Mouse (Mus musculus) 3T3-L1 (cell line): Measurements from ENCODE around the gene Kndc1.

Experiments
- DNase-seq: peaks from one replicate; pipeline ENCODE4 v3.0.0-alpha.2; 2015; ENCODE audit warnings: low read depth, low spot score

Gene Kndc1

DNA sequence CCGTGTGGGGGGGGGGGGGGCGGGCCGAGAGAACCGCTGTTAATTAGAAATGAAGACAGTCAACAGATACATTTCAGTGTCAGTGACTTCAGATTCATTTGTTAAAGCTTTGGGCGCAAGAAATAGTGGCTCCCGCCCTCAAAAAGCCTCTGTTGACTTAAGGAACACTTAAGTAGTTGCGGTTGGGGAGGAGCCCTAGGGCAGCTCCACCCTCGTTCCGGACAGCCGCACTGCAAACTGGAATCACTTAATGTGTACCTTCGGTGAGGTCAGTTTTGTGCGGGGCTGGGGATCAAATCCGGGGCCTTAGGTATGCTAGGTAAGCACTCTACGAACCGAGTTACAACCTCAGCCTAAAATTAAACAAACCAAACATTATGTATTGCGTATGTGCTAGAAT is 56.6 kb downstream of the Kndc1 start:
- DNase-seq: peak; percentile 37

GRCm38 (mm10) chr7:139951991-139952633 is 57.6 kb downstream of the Kndc1 start:
- DNase-seq: no peak

- no peak for DNase-seq
Observed at GRCm38 (mm10) chr7:139955505-139955904, 61.0 kb downstream of the Kndc1 start.

GRCm38 (mm10) chr7:139956658-139957057 is 62.2 kb downstream of the Kndc1 start:
- DNase-seq: no peak

GRCm38 (mm10) chr7:139957437-139957836 is 62.9 kb downstream of the Kndc1 start:
- DNase-seq: no peak

- DNase-seq: no peak
Observed at GRCm38 (mm10) chr7:139957958-139958357, 63.5 kb downstream of the Kndc1 start.

GRCm38 (mm10) chr7:139961141-139961540 is 66.6 kb downstream of the Kndc1 start:
- no peak for DNase-seq

DNA sequence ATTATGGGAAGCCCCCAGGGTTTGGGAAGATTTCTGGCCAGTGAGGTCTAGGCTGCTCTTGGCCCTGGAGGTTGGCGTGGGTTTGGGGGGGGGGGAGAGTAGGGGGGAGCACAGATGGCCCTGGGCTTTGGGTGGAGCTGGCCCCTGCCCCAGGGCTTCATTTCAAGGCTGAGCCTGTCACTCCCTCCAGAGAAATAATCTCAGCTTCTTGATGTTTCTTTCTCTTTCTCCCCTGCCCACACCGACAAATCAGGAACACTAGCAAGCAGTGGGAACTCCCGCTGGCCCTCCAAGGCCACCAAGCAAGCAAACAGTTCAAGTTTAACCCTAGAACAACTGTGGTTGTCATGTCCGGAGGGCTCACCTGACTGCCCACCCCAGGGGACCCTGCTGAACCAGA is 69.3 kb downstream of the Kndc1 start:
- DNase-seq: no peak

DNA sequence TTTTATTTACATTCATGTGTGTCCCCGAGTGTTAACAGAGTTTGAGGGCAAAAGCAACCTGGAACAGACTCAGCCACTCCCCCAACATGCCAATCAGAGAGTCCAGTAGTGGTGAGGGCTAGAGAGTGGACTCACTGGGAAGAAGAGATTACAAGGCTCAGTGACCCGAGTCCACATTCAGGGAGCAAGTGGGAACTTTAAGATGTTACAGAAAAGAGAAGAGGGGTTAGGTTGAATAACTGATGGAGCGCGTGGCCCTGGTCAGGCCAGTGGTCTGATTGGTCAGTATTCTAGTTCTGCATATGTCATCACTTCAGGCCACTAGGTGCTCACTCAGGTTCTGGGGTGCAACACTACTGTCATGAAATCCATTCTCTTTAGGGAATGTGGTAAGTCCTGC is 72.7 kb downstream of the Kndc1 start:
- no peak for DNase-seq

DNA sequence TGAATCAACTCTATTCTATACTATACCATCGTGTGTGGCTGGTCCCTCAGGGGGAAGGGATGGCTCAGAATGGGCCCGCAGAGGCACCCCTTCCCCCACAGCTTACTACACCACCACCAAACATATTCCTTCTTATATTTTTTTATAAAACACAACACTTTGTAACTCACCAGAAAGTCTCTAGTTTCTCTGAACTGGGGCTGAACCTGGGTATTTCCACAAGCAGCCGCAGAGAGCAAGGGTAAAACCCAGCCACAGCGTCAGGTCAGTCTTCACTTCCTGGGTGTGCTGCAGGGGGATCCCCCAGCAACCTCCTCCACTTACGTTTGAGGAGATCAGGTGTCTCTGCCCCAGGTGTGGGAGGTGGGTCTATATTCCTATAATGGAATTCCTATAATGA is 73.9 kb downstream of the Kndc1 start:
- DNase-seq: no peak

DNA sequence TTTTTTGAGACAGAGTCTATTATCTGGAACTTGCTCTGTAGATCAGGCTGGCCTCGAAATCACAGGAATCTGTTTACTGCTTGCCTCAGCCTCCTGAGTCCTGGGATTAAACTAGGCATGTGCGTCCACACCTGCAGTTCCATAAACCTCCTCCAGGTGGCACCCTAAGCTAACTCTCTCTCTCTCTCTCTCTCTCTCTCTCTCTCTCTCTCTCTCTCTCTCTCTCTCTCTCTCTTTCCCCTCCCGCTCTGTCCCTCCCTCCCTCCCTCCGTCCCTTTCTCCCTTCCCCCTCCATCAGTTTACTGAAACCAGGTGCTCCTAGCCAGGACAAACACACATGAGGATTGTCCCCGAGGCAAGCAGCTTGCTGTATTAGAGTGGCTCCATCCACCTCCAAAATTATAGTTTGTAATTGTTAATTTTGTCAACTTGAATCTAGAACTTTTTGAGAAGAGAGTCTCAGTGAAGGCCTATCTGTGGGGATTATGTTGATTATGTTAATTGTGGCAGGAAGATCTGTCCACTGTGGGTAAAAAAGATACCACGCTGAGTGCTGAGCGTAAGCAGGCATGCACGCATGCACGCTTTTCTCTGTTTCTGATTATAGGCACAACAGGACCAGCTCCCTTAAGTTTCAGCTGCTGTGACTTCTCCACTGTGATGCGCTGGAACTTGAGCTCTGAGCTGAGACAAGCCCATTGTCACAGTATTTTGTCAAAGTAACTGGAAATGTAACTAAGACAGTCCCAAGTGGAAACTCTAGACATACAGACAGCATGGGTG is 75.0 kb downstream of the Kndc1 start:
- DNase-seq: peak; percentile 92

DNA sequence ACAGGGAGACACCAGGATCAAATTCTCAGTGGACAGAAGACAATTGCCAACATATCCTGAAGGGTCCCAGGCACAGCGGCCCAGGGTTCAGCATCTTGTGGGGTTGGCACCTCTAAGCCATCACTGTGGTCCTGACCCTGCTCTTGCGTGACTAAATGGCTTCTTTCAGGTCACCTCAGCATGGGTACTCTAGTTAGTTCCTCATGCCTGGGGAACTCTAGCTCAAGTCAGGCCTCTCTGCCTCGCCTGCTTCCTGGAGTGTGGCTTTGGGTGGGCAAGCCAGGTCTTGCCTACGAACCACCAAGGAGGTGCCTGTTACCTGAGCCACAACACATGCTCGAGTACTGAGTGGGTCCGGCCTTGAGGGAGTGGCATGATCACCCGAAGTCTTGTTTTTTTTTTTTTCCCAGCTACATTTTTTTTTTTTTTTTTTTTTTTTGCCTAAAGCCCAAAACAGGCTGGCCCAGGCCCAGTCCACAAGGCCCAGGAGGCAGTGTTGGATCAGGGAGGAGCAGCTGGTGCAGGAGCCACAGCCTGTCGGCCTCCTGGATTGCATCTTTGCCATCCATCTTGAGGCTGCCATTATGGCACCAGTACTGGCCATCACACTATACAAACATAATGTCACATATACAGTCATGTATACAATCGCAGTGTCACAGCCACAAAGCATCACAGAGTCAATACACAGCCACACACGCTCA is 75.9 kb downstream of the Kndc1 start:
- DNase-seq: peak; percentile 63

GRCm38 (mm10) chr7:139970979-139971378 is 76.5 kb downstream of the Kndc1 start:
- DNase-seq: peak; percentile 47

DNA sequence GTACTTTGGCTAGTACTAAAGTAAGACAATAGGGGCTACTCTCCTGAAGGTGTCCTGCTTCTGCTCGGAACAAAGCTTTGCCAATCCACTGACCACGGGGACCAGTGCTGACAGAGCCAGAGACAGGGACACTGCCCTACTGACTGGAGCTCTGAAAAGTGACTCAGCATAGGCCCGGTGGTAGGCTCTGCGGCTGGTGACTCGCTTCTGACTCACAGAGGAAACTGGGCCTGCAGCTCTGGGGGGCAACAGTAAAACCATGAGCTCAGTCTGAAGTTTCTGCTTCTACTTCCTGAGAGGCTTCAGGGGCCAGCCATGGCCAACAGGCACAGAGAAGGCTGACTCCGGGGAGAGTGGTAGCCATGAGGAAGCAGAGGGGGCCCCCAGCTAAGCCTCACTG is 76.9 kb downstream of the Kndc1 start:
- peak; percentile 93 for DNase-seq

DNA sequence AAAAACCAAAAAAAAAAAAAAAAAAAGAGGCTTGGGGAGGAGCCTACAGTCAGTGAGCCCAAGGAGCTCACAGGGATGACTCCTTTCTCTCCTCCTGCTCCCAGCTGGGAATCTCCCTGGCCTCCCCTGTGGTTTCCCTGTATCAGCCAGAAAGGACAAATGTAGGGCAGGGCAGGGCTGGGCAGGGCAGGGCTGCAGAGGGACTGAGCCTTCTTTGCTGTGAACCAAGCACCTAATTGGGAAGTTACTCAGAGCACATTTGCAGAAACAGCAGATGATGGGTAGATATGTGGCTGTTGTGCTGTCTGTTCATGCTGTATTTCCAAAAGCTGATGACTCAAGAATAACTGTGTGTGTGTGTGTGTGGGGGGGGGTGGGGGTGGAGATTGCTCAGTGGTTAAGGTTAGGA is 78.4 kb downstream of the Kndc1 start:
- DNase-seq: peak; percentile 87

GRCm38 (mm10) chr7:139974307-139974706 is 79.8 kb downstream of the Kndc1 start:
- no peak for DNase-seq

DNA sequence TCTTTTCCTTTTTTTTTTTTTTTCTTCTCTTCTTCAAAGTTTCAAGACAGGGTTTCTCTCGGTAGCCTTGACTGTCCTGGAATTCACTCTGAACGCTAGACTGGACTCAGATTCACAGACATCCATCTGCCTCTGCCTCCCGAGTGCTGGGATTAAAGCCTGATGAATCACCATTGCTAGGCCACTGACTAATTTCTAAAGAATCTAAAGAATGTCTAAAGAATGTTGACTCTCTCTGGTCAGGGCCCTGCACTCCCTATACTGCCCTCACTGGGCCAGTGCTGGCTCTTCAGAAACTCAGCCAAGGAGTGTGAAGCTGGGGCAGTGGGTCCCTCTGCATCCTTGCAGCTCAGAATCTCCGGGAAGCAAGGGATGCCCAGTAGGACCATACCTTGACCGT is 81.0 kb downstream of the Kndc1 start:
- peak; percentile 55 for DNase-seq

- DNase-seq: no peak
Observed at GRCm38 (mm10) chr7:139978278-139978892, 83.9 kb downstream of the Kndc1 start, which contains the start of gene 6430531B16Rik. Gene 6430531B16Rik (minus strand): TSS chr7:139978755.

- DNase-seq: no peak
Observed at GRCm38 (mm10) chr7:139979011-139979719, 84.7 kb downstream of the Kndc1 start.

- DNase-seq: peak; percentile 58
Observed at GRCm38 (mm10) chr7:139980778-139981177, 86.3 kb downstream of the Kndc1 start.

- DNase-seq: no peak
Observed at GRCm38 (mm10) chr7:139982058-139982457, 87.6 kb downstream of the Kndc1 start.
